Mouse (Mus musculus): ENCODE measurements around the gene Stx8. TPM values are rescaled to one million over a fixed set of nuclear protein-coding genes. Genes with fewer than 3 reads are reported as not detected.
A peak's percentile ranks its signal among the peaks of the same experiment; 100 is the strongest.

Stx8 gene
- polyA plus RNA-seq, 1 experiment from 2014 or later: 68.5 TPM

DNA sequence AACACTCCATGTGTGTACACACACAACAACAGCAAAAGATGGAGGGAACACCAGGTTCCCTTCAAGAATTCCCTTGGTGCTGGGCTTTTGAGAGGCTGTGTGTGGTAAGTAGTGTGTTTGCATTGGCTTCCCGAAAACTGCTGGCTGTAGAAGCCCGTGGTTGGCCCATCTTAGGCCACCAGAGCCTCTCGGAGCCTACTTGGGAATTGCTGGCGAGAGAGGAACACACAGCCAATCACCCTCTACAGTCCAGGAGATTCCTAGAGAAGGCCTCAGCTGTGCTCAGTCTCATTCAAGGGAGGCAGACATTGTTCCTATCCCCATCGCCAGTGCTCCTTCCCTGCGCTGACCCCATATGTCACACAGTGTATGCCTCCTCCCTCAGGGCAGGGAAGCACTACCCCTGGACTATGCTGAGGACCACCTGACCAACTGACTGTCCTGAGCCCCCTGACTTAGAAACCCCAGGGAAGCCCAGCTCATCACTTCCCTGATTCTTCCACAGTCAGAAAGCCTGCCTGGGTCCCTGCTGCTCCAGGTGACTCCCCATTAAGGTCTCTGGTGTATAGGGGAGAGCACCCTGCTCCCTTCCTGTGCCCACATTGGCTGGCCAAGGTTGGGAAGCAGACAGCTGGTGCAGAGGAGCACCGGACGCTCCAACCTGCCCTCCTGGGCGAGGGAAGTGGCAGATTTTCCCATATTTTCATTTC lies 248.7 kb downstream of the Stx8 start:
- peak; percentile 18; the same call in 1 of the 2 replicates for ATAC-seq (ENCODE audit: low read depth)
- Histone ChIP-seq H3K27me3 (ENCODE audit: control insufficient read depth, insufficient read depth, low read length) (no peaks in the 10 kb centered on the region), H3K4me3 (ENCODE audit: low read depth, low read length) (no peak overlapping the region), H3K27ac (ENCODE audit: low read depth, low read length) (peak overlapping the region; percentile 69), H3K36me3 (ENCODE audit: control insufficient read depth, insufficient read depth, low read length) (no peaks in the 10 kb centered on the region), H3K9ac (replicated peaks; ENCODE audit: low read depth, low read length) (no peak overlapping the region), H3K4me2 (ENCODE audit: low read depth, low read length) (no peak overlapping the region), H3K4me1 (ENCODE audit: control insufficient read depth, insufficient read depth, low read length) (peaks cover 24% of the 10 kb centered on the region), H3K9me3 (ENCODE audit: control insufficient read depth, low read length) (no peaks in the 10 kb centered on the region)
- 48% methylated on average over 9 of the region's 9 CpGs for WGBS

DNA sequence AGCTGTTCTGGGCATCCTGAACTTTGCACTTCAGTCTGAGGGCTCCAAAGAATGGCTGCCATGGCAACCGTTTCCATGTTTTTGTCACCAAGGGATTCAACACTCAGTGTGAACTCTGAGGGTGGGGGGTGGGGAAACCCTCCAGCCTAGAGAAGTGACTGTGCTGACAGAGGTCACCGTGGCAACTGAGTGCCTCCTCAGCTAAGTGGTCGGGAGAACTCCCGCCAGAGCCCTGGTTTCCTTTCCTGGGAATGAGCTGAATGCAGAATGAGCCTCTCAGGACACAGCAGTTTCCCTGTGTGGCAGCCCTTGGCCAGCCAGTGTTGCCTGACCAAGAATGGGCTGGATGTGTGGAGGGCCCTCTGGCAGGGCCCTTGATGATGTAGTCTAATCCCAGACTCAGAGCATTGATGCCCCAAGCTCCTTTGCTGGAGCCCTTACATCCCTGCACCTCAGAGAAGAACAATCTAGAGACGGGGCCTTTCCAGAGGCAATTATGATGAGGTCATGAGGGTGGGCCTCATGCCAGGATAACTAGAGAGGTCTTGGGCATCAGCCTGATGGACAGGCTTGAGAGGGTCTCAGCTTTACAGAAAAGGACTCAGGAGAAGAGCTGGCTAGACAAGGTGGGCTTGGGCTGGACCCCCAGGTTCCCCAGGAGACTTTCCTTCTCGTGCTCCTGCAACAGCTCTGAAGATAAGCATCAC lies 249.4 kb downstream of the Stx8 start:
- no peak overlapping the region for H3K4me2 ChIP-seq (ENCODE audit: low read depth, low read length)
- no peak overlapping the region for H3K4me3 ChIP-seq (ENCODE audit: low read depth, low read length)
- H3K27me3 ChIP-seq (ENCODE audit: control insufficient read depth, insufficient read depth, low read length): no peaks in the 10 kb centered on the region
- peak; percentile 56 for ATAC-seq (ENCODE audit: low read depth)
- peaks cover 24% of the 10 kb centered on the region for H3K4me1 ChIP-seq (ENCODE audit: control insufficient read depth, insufficient read depth, low read length)
- no peaks in the 10 kb centered on the region for H3K36me3 ChIP-seq (ENCODE audit: control insufficient read depth, insufficient read depth, low read length)
- H3K9ac ChIP-seq (replicated peaks; ENCODE audit: low read depth, low read length): no peak overlapping the region
- peak overlapping the region; percentile 69 for H3K27ac ChIP-seq (ENCODE audit: low read depth, low read length)
- 19% methylated on average over 6 of the region's 6 CpGs for WGBS
- H3K9me3 ChIP-seq (ENCODE audit: control insufficient read depth, low read length): no peaks in the 10 kb centered on the region

DNA sequence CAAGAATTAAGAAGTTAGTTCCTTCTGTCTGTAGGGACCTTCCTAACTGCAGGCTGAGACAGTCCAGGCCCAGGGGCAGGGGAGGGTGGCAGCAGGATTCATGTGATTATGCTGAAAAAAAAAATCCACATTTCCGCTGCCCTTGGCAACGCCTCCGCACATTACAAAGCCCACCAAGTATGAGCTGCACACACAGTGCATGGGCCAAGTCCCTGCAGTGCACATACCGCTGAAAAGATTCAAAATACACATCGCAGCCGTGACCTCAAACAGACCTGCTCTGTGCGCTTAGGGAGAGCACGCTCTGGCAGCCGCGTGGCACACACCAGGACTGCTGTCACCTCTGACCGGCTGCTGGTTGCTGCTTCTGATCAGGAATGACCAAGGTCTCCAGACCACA lies 250.0 kb downstream of the Stx8 start:
- ATAC-seq (ENCODE audit: low read depth): no peak
- Histone ChIP-seq H3K4me1 (ENCODE audit: control insufficient read depth, insufficient read depth, low read length) (peaks cover 24% of the 10 kb centered on the region), H3K36me3 (ENCODE audit: control insufficient read depth, insufficient read depth, low read length) (no peaks in the 10 kb centered on the region), H3K9me3 (ENCODE audit: control insufficient read depth, low read length) (no peaks in the 10 kb centered on the region), H3K27me3 (ENCODE audit: control insufficient read depth, insufficient read depth, low read length) (no peaks in the 10 kb centered on the region), H3K27ac (ENCODE audit: low read depth, low read length) (peak overlapping the region; percentile 45; the same call in 1 of the 2 replicates), H3K4me3 (ENCODE audit: low read depth, low read length) (no peak overlapping the region), H3K4me2 (ENCODE audit: low read depth, low read length) (no peak overlapping the region), H3K9ac (replicated peaks; ENCODE audit: low read depth, low read length) (no peak overlapping the region)
- WGBS: 40% methylated on average over 11 of the region's 11 CpGs

DNA sequence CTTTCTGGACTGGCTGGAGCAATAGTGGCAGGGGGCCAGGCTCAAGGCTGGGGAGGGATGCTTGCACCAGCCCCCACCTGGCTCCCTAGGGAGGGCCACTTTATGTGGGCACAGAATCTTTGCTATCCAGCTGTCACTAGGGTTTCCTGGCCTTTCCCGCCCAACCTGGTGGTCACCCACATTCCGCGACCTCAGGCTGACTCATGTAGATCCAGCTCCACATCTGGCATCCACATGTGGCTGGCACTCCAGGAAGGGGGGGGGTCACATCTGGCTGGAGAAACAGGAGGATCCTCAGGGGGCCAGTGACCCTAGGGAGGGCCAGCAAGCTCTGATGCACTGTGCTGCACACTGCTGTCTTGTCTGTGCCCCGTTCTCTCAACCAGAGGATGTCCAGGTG lies 254.7 kb downstream of the Stx8 start:
- Histone ChIP-seq H3K27ac (ENCODE audit: low read depth, low read length) (no peak overlapping the region), H3K4me3 (ENCODE audit: low read depth, low read length) (no peak overlapping the region), H3K9ac (replicated peaks; ENCODE audit: low read depth, low read length) (no peak overlapping the region), H3K4me1 (ENCODE audit: control insufficient read depth, insufficient read depth, low read length) (peaks cover 11% of the 10 kb centered on the region), H3K9me3 (ENCODE audit: control insufficient read depth, low read length) (no peaks in the 10 kb centered on the region), H3K27me3 (ENCODE audit: control insufficient read depth, insufficient read depth, low read length) (no peaks in the 10 kb centered on the region), H3K36me3 (ENCODE audit: control insufficient read depth, insufficient read depth, low read length) (no peaks in the 10 kb centered on the region), H3K4me2 (ENCODE audit: low read depth, low read length) (no peak overlapping the region)
- no peak for ATAC-seq (ENCODE audit: low read depth)
- WGBS: 96% methylated on average over 4 of the region's 4 CpGs

DNA sequence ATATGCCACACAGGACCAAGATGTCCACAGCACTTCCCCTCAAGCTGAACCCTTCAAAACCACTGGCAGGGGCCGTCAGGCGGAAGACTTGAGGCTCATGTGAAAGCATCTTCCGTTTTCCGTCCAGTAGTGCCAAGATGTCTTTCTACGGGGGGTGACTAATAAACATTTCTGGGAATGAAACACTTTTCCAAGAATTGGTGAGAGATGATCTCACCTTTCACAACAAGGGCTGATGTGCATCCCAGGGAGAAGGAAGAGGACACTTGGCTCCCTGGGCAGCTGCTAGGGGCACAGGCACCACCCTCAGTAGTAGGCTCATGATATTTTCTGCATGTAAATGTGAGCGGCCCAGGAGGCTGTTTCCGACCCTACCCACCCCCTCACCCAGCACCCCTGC lies 256.2 kb downstream of the Stx8 start:
- no peaks in the 10 kb centered on the region for H3K27me3 ChIP-seq (ENCODE audit: control insufficient read depth, insufficient read depth, low read length)
- no peaks in the 10 kb centered on the region for H3K36me3 ChIP-seq (ENCODE audit: control insufficient read depth, insufficient read depth, low read length)
- ATAC-seq (ENCODE audit: low read depth): no peak
- H3K27ac ChIP-seq (ENCODE audit: low read depth, low read length): no peak overlapping the region
- H3K4me3 ChIP-seq (ENCODE audit: low read depth, low read length): no peak overlapping the region
- H3K4me1 ChIP-seq (ENCODE audit: control insufficient read depth, insufficient read depth, low read length): 0 out of 2 replicates have a peak, but pooled peaks cover 3% of the 10 kb centered on the region
- H3K9ac ChIP-seq (replicated peaks; ENCODE audit: low read depth, low read length): no peak overlapping the region
- H3K9me3 ChIP-seq (ENCODE audit: control insufficient read depth, low read length): no peaks in the 10 kb centered on the region
- 96% methylated on average over 7 of the region's 7 CpGs for WGBS
- no peak overlapping the region for H3K4me2 ChIP-seq (ENCODE audit: low read depth, low read length)

DNA sequence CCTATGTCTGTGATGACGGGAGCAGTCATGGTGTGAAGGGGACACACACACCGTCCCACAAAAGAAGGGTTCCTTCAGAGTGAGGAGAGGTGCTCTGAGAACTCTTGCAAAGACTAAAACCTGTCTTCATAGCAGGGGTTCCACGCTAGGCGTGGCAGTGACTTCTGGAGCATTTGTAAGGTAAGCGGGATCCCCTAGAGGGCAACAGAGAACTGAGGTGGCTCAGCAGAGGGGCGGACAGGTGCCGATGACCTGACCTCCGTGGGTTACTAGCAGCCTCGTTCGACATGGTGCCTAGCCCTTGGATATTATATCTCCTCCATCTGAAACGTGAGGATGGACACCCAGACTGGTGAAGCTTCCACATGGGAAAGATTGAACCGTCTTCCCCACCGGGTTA lies 257.1 kb downstream of the Stx8 start:
- ATAC-seq (ENCODE audit: low read depth): no peak
- Histone ChIP-seq H3K4me3 (ENCODE audit: low read depth, low read length) (no peak overlapping the region), H3K27ac (ENCODE audit: low read depth, low read length) (no peak overlapping the region), H3K9ac (replicated peaks; ENCODE audit: low read depth, low read length) (no peak overlapping the region), H3K9me3 (ENCODE audit: control insufficient read depth, low read length) (no peaks in the 10 kb centered on the region), H3K27me3 (ENCODE audit: control insufficient read depth, insufficient read depth, low read length) (no peaks in the 10 kb centered on the region), H3K36me3 (ENCODE audit: control insufficient read depth, insufficient read depth, low read length) (no peaks in the 10 kb centered on the region), H3K4me2 (ENCODE audit: low read depth, low read length) (no peak overlapping the region), H3K4me1 (ENCODE audit: control insufficient read depth, insufficient read depth, low read length) (0 out of 2 replicates have a peak, but pooled peaks cover 2% of the 10 kb centered on the region)
- 75% methylated on average over 13 of the region's 13 CpGs for WGBS

DNA sequence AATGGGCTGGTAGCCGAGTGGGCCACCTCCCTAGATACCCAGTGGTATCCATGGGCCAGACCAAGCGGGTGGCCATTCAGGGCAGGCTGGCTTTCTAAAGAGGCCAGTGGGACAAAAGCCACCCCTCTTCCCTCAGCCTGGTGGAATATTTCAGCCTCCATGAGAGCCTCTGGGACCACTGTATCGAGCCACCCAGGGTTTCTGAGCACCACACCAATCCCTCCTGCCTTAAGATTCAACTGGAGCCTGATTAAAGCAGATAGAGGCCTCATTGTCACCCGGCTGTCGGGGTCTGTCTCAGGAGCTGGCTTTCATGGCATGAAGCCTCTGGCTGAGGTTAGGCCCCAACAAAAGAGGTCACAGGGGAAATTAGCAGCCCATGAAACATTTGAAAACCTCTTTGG lies 260.7 kb downstream of the Stx8 start:
- Histone ChIP-seq H3K4me3 (ENCODE audit: low read depth, low read length) (no peak overlapping the region), H3K27ac (ENCODE audit: low read depth, low read length) (no peak overlapping the region), H3K36me3 (ENCODE audit: control insufficient read depth, insufficient read depth, low read length) (no peaks in the 10 kb centered on the region), H3K4me2 (ENCODE audit: low read depth, low read length) (no peak overlapping the region), H3K27me3 (ENCODE audit: control insufficient read depth, insufficient read depth, low read length) (no peaks in the 10 kb centered on the region), H3K9ac (replicated peaks; ENCODE audit: low read depth, low read length) (no peak overlapping the region), H3K9me3 (ENCODE audit: control insufficient read depth, low read length) (no peaks in the 10 kb centered on the region), H3K4me1 (ENCODE audit: control insufficient read depth, insufficient read depth, low read length) (0 out of 2 replicates have a peak, but pooled peaks cover 6% of the 10 kb centered on the region)
- WGBS: 28% methylated on average over 5 of the region's 5 CpGs
- ATAC-seq (ENCODE audit: low read depth): no peak; the same call in 1 of the 2 replicates

DNA sequence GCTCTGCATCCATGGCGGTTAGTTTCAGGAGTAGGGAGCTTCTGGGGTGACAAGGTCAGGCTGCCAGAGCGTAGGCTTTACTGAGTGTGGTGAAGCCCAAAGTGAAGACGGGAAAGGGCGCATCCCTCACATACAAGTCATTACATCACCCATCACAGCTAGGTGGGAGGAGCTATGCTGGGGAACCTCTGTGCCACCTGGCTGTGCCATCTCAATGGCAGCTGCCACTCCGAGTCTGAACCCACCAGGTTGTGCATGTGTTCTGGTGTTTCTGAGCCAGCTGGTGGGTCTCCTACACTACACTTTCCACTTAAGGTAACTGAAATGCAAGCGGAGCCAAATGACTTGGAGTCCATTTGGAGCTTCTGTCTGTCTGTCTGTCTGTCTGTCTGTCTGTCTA lies 261.8 kb downstream of the Stx8 start:
- Histone ChIP-seq H3K9ac (replicated peaks; ENCODE audit: low read depth, low read length) (no peak overlapping the region), H3K4me2 (ENCODE audit: low read depth, low read length) (no peak overlapping the region), H3K27me3 (ENCODE audit: control insufficient read depth, insufficient read depth, low read length) (no peaks in the 10 kb centered on the region), H3K4me3 (ENCODE audit: low read depth, low read length) (no peak overlapping the region), H3K27ac (ENCODE audit: low read depth, low read length) (no peak overlapping the region), H3K9me3 (ENCODE audit: control insufficient read depth, low read length) (no peaks in the 10 kb centered on the region), H3K4me1 (ENCODE audit: control insufficient read depth, insufficient read depth, low read length) (0 out of 2 replicates have a peak, but pooled peaks cover 6% of the 10 kb centered on the region), H3K36me3 (ENCODE audit: control insufficient read depth, insufficient read depth, low read length) (no peaks in the 10 kb centered on the region)
- ATAC-seq (ENCODE audit: low read depth): no peak
- 87% methylated on average over 6 of the region's 6 CpGs for WGBS

DNA sequence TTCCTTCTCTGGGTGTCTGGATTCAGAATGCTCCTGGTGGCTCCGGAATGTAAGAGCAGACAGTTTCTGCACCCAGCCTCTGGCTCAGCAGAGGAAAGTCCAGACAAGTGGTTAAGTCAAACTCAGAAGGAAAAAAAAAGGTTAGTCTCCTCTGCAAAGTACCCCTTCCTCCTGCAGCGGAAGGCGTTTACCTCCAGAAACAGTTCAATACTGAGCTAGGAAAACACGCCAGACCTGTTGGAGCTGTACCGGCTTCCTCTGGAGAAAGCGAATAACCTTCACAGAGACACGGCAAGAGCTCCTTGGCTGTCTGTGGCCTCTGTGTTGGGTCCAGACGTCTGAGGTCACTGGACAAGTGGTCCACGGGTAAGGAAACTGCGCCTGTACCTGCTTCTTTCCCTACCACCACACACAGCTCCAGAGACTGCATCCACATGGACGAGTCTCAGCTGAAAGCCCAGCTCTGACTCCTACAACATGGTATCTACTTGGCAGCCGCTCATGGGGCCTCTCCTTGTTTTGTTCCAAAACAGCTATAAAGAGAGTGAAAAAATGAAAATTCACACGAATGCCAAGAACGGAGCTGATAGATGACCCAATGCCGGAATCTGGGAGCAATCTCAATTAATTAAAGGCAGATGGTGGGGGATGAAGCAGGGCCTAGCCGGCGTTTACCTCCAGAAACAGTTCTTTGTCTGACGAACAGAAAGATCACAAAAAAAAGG lies 263.1 kb downstream of the Stx8 start:
- no peak overlapping the region for H3K4me2 ChIP-seq (ENCODE audit: low read depth, low read length)
- H3K36me3 ChIP-seq (ENCODE audit: control insufficient read depth, insufficient read depth, low read length): no peaks in the 10 kb centered on the region
- 0 out of 2 replicates have a peak, but pooled peaks cover 6% of the 10 kb centered on the region for H3K4me1 ChIP-seq (ENCODE audit: control insufficient read depth, insufficient read depth, low read length)
- H3K27ac ChIP-seq (ENCODE audit: low read depth, low read length): no peak overlapping the region
- ATAC-seq (ENCODE audit: low read depth): no peak
- no peaks in the 10 kb centered on the region for H3K27me3 ChIP-seq (ENCODE audit: control insufficient read depth, insufficient read depth, low read length)
- no peak overlapping the region for H3K4me3 ChIP-seq (ENCODE audit: low read depth, low read length)
- H3K9ac ChIP-seq (replicated peaks; ENCODE audit: low read depth, low read length): no peak overlapping the region
- WGBS: 56% methylated on average over 18 of the region's 18 CpGs
- H3K9me3 ChIP-seq (ENCODE audit: control insufficient read depth, low read length): no peaks in the 10 kb centered on the region
